Mouse (Mus musculus): ENCODE data around the gene Wipf1.
"Not testable (repeated sequence)": the region's sequence is repeated elsewhere in the genome, so short reads cannot be mapped to it uniquely, and the experiment has no call there.

Gene Wipf1

DNA sequence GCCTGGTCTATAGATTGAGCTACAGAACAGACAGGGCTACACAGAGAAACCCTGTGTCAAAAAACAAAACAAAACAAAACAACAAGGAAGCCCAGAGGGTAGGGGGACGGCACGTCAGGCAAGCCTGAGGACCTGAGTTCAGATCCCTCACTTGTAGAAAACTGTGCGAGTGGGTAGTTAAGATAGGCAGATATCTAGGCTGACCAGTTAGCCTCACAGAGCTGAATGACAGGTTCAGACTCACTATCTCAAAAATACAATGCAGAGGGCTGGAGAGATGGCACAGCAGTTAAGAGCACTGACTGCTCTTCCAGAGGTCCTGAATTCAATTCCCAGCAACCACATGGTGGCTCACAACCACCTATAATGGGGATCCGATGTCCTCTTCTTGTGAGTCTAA lies 23.2 kb downstream of the Wipf1 start:
- DNase-seq: not testable (repeated sequence)

DNA sequence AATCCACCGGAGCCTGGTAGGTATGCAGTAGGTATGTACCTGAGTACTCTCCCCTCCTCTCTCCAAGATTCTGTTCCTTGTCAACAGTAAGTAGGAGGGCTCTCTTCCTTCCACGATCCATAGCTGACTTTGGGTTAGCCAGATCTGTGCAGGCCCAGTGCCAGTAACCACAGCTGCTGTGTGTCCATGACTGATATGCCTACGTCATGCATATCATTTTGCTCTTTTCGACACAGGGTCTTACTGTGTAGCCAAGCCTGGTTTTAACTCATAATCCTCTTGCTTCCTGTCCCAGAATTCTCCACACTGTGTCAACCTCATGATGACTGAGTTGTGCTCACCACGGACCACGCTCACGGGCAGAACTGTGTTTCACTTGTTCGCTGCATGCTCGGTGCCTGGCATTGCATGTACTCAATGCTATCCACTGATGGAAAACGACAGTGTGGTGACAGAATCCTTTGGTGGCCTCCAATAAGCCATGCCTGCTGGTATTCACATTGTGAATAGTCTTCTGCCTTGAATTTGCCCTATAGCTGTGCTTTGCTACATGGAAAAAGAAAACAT lies 26.6 kb downstream of the Wipf1 start:
- no peak for DNase-seq

DNA sequence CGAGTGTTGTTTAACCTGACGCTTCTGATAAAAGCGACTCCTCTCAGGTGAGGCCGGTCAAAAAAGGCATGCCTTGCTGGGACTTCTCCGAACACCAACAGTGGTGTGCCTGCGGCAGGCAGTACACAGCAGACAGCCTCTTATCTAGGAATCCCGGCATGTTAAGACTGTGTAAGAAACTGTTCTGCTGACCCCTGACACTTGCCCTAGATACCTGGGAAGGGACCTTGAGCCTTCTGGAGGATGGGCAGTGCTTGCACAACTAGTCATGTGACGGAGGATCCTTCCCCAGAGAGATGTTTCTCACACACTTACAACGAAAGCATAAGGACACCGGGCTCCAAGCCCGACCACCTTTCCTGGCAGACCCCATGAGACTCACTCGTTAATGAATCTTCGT lies 28.7 kb downstream of the Wipf1 start:
- no peak for DNase-seq

DNA sequence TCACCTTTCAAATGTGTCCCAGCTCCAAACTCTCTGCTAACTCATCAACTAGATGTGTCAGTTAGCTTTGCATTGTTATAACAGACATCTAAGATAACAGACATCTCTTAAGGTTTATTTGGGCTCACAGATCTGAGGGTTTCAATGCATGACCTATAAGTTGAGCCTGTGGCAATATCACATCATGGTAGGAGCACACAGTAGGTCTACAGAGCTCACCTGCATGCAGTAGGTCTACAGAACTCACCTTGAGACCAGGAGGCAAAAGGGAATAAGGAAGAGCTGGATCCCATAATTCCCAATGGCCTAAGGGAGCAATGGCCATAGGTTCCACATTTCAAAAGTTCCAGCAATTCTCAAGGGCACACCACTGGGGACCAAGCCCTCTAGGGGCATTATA lies 31.2 kb downstream of the Wipf1 start:
- no peak for DNase-seq

DNA sequence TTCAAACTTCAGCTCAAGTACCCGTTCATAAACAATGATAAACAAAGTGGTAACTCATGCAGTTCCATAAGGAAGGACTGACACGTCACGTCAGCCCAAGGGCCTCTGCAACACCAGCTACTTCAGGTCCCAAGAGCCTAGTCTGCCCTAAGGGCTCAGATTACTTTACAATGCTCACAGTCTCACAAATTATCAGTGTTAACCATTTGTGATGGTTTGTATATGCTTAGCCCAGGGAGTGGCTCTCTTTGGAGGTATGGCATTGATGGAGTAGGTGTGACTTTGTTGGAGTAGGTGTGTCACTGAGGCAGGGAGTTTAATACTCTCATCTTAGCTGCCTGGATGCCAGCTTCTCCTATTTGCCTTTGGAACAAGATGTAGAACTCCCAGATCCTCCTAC lies 32.0 kb downstream of the Wipf1 start:
- no peak for DNase-seq

DNA sequence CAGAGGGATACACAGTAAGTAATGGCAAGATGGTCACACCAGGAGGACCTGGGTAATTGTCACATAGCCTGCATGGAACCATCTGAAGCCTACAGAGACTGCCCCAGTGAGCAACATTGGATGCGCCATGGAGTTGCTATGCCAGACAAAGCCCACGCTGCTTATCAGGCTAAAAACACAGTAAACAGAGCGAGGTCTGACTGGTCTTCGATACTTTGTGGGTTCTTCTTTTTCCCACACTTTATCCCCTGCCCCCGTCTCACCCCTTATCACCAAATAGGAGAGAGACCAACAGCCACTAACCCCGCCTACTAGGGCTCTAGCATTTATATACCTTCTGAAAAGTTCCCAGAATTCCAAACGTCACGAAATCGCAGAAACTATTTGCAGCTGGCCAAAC lies 32.6 kb downstream of the Wipf1 start:
- DNase-seq: no peak

DNA sequence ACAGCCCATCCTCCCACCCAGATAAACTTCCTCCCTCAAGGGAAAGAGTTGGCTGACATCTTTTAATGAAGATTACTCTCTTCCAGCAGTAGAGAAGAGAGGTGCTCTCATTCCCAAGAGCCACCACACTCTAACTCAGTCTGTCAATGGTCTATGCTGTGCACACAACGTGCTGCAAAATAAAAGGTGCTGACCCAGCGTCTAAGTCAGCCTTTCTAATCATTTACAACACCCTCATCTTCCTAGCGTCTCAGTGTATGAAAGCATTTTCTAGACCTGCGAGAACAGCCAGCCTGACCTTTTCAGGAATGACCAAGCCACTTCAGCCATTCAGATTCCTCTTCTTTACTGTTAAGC lies 33.2 kb downstream of the Wipf1 start:
- DNase-seq: no peak

DNA sequence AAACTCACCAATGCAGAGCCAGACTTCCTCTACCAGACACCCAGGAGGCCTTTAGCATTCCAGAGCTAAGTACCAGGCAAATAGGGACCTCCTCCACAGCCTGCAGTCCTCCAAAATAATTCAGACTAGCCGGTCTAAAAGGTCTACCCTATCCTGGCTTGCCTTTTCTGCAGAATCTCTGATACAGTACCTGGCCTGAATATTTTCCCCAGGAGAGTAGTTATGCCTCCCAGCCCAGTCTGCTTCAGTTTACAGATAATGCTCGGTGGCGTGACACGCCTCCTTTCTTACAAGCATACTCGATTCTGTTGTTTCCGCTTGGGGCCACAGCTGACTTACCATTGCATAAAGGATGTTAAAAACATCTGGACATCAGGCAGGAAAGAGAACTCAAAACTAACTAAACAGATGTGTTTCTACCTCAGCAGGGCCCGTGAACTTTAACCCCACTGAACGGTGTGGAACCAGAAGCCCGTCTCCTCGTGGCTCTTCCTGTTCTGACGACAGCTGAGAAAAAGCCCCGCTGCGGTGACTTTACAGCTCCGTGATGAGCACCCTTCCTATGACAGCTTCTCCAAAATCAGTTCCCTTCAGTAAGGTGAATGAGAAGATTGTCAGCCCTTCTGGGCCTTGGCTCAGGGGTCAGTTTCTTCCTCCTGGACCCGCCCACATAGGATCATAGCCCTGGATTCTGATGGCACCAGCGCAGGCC lies 33.8 kb downstream of the Wipf1 start:
- no peak for DNase-seq

DNA sequence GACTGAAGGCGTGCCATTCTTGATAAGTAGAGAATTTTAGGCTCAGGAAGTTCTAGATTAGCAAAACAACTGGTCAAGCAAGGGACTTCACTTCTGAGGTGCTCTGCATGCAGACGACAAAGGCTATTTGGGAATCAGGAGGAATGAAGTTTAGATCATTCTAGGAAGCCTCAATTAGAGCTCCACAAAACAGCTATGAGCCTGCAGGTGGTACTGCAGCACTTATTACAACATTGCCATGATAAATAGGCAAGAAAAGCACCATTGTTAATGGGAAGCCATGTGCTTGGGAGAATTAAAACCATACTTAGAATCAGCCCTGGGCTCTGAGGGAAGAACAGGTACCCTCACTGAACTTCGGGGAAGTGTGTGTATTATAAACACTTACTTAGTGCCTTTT lies 36.0 kb downstream of the Wipf1 start:
- no peak for DNase-seq

DNA sequence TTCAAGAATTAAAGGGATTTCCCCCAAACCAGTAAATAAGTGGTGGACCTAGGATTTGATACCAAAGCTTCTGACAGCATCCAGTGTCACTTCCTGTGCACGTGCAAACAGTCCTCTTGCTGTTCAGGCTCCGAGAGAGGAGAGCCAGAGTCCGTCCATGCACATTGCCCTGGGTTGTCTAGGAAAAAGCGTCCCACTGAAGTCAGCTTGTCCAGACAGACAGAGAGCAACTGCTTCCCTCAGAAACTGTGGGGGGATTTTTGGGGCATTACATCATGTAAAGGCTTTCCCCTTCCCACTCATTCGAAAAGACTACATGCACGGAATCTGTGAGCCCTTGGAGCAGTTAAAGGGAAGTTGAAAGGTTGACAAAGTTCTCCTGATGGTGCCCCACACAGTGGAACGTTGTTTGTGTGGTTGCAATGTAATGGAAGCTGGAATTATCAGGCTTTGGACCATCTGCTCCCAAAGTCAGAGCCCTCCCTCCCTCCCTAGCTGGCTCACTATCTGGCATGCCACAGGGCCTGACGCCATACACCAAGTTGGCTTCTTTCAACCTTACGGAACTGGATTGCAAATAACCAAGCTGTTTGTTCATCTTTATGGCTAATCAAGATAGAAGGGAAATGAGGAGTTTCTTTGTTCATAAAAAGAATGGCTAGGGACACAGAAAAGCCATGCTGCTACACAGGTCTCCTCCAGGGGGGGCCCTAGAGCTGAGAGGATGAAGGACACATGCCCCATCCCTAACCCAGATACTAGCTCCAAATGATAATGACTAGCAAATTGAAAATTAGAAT lies 37.9 kb downstream of the Wipf1 start:
- peak; percentile 13 to 25 for DNase-seq

DNA sequence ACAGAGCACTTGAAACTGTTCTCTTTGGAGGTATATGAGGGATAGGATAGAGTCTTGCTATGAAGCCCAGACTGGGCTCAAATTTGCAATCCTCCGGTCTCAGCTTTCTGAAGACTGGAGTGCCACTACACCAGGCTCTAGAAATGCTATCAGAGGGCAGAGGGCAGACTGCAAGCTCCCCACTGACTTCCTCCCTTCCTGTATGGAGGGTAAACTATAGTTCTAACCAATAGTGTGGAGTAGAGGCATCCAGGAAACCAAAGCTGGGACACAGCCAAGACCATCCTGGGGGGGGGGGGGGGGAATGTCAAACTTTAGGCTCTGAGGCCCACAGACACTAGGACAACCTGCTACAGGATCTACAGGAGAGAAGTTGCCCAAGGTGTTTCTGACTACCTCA lies 39.1 kb downstream of the Wipf1 start:
- no peak for DNase-seq

DNA sequence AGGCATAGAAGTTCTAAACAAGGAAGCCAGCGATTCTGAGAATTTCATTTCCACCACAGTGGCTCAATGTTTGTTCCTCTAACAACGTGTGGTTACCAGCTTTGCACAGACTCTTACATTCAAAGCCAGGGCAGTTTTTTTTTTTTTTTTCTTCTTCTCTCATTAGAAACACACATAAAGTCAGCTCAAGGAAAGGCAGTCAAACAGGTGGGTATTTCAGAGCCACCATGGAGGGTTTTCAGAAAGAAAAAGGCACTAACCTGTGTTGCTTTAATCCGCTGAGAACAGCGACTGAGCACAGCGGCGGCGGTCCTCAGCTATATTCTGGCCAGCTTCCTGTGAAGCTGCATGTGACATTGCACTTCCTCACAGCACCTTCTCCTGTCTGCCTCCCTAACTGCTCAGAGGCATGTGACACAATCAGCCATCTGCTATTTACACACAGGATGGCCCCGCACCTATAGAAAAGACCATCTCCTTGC lies 43.4 kb downstream of the Wipf1 start:
- no peak for DNase-seq

DNA sequence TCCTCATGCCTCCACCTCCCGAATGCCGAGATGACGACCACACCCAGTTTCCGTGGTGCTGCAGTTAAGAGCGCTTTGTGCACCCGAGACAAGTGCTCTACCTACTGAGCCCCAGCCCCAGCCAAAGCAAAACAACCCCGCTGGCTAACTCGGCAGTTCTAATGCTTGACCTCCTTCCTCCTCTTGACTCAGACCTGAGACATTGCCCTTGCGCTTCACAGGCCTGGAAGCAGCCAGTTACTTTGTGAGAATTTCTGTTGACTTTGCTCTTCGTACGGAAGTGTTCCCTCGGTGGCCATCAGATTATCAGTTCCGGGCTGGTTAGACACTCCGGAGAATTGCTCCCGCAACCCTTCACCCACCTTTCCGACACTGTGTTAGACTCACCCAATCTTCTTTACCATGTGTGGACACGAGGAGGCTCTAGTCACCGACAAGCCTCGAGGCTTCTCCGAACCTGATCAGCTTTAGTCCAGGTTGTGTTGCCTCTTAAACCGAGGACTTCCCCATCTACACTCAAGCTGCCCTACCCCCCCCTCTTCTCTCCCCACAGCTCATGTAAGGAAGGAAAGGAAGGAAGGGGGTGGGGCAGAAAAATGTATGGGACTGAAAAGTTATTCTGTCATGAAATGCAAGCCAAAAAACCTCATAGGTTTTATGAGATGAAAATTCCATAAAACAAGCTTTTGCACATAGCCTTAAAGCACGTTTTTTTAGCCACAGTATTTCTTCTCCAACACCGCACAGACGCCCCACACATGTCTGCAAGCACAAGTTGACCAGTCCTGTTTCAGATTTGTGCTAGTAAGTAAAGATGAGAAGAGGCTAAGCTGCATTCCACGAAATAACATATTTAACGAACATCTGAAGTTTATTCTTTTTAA lies 44.1 kb downstream of the Wipf1 start:
- no peak for DNase-seq

DNA sequence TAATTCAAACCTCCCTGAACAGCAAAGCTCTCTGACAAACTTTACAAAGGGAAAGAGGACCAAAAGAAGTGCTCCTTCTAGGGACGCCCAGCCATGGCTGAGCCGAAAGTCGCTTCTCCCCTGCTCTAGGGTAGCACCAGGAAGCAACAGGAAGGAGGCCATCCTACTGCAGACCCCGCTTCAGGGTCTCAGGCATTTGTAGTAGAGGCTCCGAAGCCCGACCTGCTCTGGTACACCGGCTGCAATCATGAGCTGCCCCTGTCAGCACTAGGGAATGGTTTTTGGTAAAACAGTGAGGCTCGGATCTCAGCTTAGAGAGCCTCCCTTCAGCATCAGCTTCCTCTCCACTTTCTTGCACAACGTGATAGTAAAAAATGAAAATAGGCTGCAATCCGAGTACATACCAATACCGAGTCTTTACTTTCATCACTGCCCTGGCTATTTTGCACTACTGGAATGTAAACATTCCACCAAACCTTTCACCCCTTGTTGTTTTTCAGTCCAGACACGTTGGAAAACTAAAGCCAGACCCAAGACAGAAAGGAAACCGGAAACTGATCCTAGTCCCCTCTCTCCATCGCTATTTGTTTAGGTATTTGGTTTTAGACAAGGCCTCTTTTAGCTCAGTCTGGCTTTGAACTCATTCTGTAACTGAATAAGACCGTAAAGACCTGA lies 44.8 kb downstream of the Wipf1 start:
- no peak for DNase-seq

DNA sequence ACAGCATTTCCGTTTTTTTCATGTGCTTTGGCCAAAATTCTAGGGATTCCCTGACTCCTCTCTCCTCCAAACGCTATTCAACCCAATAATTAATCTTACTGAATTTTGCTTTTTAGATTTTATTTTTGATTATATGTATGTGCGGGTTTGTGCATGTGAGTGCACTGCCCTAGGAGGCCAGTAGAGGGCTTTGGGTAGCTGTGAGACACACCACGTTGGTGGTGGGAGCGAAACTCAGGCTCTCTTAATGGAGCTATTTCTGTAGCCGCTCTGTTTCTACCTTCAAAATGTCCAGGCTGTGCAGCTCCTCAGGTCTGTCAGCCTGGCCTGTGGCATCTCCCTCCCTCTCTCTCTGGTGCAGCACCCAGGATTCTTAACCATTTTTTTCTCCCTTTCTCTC lies 50.7 kb downstream of the Wipf1 start:
- DNase-seq: no peak

DNA sequence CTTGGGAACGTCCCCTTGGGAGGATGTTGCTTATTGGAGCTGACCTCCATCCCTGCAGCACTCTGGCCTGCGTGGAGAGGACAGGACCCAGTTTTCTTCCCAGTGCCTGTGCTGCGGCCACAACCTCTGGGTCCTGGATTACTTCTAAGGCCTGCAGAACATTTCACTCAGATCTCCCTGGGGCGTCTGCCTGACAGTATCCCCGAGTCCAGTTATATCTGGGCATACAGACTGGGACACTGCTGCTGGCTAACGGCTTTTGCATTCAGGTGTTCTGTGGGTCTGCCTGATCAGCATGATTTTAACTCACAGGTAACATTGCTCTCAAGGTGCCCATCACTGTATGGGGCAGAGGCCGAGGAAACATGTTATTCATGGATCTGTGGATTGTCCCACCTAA lies 52.0 kb downstream of the Wipf1 start:
- DNase-seq: no peak

DNA sequence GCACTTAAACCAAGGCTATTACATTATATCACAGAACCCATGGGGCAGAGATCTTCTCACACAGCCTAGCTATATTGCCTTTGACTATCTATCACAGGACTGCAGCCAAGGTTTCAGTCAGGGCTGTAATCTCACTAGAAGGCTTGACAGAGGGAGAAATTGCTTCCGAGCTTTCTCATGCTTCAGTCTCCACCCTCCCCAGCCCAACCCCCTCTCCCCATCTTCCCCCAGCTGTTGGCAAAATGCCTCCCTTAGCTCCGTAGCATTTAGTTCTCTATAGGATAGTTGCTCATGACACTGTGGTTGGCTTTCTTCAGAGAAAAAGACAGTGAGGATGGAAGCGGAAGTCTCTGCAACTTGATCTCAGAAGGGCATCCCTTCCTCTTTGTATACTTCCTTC lies 54.0 kb downstream of the Wipf1 start:
- no peak for DNase-seq

DNA sequence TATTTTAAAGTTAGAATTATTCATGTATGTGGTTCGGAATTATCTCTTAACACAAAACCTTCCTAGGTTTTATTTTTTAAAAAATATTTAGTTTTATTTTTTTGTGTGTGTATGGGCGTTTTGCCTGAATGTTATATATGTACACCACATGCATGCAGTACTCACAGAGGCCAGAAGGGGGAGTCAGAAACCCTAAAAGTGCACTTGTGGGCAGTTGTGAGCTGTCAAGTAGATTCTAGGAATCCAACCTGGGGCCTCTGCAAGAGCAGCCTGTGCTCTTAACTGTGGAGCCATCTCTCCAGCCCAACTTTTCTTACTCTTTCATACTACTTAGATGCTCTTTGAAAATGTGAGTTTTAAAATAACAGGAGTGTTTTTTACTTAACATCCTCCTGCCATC lies 57.4 kb downstream of the Wipf1 start:
- no peak for DNase-seq

DNA sequence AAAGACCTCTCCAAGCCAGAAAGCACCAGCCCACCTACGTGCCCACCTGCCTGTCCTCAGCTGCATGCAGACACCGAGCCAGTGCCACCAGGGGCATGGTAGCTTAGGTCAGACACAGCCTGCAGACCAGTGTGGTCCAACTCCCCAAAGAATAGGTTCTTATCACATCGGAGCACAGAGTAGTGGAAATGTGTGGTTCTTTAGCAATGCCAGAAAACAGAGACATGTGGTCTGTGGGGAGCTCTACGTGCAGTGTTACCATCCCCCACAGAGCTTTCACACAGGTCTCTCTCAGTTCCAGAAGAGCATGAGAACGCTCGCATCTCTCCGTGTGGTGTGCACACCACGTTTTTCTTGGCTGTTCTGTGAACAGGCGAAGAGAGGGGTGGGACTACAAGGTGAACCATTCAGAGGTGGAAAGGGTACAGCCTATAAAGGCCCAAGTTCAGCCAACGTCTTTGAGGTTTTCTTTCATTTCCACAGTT lies 59.3 kb downstream of the Wipf1 start:
- DNase-seq: no peak

DNA sequence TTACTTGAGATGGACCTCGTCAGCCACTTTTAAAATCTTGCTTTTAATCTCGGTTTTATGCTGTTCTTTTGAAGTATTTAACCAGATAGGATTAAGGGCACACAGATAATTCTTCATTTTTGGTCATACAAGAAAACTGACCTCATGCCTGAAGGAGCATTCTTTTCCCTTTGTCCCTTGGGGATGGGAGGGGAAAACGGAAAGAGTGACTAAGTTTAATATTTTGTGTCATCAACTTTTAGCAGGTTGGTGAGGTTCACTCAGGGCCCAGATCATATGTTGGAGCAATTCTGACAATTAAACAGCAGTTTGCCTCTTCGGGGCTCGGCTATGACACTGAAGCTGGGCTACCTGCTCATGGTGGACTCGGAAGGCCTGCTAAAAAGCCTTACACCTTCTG lies 60.0 kb downstream of the Wipf1 start:
- DNase-seq: no peak

DNA sequence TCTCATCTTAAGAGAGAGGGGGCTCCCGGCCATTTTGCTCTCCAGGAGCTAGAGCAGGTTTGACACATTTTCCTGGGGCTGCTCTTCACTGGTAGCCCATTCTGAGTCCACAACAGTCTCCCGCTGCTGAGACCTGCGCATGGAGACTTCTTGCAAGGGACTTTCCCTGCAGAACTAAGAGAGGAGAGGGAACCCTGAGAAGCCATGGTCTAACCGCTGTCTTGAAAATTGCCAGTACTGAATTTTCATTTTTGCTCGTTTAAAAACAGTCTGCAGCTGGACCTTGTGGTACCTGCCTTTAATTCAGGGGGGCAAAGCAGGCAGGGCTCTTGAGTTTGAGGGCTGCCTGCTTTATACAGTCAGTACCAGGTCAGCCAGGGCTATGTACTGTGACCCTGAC lies 60.5 kb downstream of the Wipf1 start:
- no peak for DNase-seq

DNA sequence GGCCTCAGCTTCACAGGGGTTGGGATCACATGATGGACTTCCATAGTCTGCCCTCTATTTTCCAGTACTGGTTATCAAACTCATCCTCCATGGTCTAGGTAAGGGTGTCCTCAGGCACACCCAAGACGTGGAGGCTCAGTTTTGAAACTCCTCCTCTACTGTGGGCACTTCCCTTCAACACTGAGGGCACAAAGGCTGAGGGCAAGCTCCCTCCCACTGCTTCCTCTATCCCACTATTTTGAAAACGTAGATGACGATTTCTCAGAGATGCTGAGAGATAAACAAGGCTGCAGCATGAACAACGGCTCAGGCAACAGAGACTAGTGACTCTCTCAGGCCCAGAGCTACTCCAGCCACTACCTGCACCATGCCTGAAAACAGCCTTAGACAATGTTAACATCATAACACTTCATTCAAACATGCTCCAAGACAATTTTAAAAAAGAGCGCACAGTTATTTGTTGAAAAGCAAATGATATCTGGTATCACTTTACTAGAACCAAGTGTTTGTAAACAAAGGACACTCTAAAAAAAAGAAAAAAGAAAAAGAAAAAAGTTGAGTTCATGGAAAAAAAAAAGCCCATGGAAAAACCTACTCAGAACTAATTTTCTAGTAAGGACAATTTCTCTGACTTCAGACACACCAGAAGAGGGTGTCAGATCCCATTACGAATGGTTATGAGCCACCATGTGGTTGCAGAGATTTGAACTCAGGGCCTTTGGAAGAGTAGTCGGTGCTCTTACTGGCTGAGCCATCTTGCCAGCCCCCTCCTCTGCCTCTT lies 62.3 kb downstream of the Wipf1 start:
- no peak for DNase-seq

Measured in cerebellum, adult 18-20 months (tissue).